Mouse (Mus musculus) heart, embryonic 16.5 days (tissue): Measurements from ENCODE around the gene Rtp4. TPM values are rescaled to one million over a fixed set of nuclear protein-coding genes. Genes with fewer than 3 reads are reported as not detected.
A peak's percentile ranks its signal among the peaks of the same experiment; 100 is the strongest.

Experiments
- ATAC-seq: fragments of 200-750 bp; cut with Nextera tagmentation; replicated peaks from 2 replicates; pipeline ENCODE4 v1.8.0; 2017; ENCODE audit warnings: moderate number of reproducible peaks; ENCODE audit not compliant: insufficient read depth, low FRiP score; ENCODE audit errors: extremely low read depth
- H3K27ac ChIP-seq: fragments of 300-500 bp; sonication (generic); 2 replicates; pipeline ENCODE4 v1.5.1; 2014; ENCODE audit warnings: mild to moderate bottlenecking, low read length, control low read depth, moderate library complexity
- H3K27me3 ChIP-seq: fragments of 300-500 bp; sonication (generic); 2 replicates; pipeline ENCODE4 v1.6.1; 2014; ENCODE audit warnings: low read length, mixed read lengths; ENCODE audit not compliant: control insufficient read depth, insufficient read depth
- H3K36me3 ChIP-seq: fragments of 300-500 bp; sonication (generic); 2 replicates; pipeline ENCODE4 v1.6.1; 2014; ENCODE audit not compliant: control insufficient read depth, insufficient read depth
- H3K4me1 ChIP-seq: fragments of 300-500 bp; sonication (generic); 2 replicates; pipeline ENCODE4 v1.6.1; 2014; ENCODE audit warnings: low read length, mixed read lengths; ENCODE audit not compliant: control insufficient read depth, insufficient read depth
- H3K4me2 ChIP-seq: fragments of 300-500 bp; sonication (generic); 2 replicates; pipeline ENCODE4 v1.6.1; 2014; ENCODE audit warnings: low read depth, mild to moderate bottlenecking, control low read depth, low read length
- H3K4me3 ChIP-seq: fragments of 300-500 bp; sonication (generic); 2 replicates; pipeline ENCODE4 v1.5.1; 2014; ENCODE audit warnings: mild to moderate bottlenecking, control low read depth, low read length
- H3K9ac ChIP-seq: fragments of 300-500 bp; sonication (generic); 2 replicates; pipeline ENCODE4 v1.6.1; 2014; ENCODE audit warnings: low read length, control low read depth
- H3K9me3 ChIP-seq: fragments of 300-500 bp; sonication (generic); replicated peaks from 2 replicates; pipeline ENCODE4 v1.6.1; 2016; ENCODE audit warnings: low read length; ENCODE audit not compliant: control insufficient read depth
- WGBS: fragments of 180-500 bp; shearing (Covaris S2); extraction: QIAGEN DNeasy Blood & Tissue Kit; methylation state at CpG from one replicate; pipeline ENCODE4 v1.1.7; 2014; 5-methylcytosine and 5-hydroxymethylcytosine counted together
- polyA plus RNA-seq: library from polyadenylated mRNA; unstranded; fragments of >200 nt; fragmentation: Nextera tagmentation; extraction: Ambion mirVana; gene quantifications from 2 replicates; pipeline ENCODE4 v1.2.1, GENCODE M21; 2015

Gene Rtp4
- polyA plus RNA-seq, 1 experiment from 2014 or later: 11.4 TPM

DNA sequence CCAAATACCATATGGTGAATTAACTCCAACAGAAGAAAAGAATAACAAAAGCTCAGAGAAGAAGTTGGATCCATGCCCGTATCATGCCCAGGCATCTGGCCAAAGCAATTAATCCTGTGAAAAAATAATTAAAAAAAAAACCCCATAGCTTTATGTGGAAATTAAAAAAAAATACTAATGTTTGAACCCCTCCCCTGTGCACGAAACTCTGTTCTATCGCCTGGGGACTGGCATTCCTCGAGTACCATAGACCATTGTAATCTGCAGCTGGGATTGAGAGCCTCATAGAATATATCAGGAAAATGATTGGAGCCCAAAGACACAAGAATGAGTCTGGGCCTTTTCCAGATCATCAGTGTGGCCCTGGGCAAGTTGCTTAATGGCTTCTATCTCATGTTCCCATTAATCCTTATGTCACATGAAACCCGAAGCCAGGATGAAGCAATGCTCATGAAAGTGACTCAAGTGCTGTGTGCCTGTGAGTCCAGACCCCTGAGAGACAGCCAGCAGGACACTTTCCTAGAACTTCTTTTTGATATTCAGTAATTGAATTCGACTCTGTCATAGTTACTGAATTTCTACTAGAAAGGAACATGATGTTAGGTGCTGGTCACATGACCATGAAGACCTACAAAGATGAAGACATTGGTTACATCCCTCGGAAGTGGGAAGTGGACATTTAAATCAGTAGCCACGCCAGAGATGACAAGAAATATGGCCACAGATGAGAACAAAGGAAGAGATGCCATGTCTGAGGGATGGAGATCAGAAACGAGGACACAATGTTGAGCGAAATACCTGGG is 1.3 kb upstream of the Rtp4 start:
- H3K4me1 ChIP-seq: peaks cover 50% of the 10 kb centered on the region

DNA sequence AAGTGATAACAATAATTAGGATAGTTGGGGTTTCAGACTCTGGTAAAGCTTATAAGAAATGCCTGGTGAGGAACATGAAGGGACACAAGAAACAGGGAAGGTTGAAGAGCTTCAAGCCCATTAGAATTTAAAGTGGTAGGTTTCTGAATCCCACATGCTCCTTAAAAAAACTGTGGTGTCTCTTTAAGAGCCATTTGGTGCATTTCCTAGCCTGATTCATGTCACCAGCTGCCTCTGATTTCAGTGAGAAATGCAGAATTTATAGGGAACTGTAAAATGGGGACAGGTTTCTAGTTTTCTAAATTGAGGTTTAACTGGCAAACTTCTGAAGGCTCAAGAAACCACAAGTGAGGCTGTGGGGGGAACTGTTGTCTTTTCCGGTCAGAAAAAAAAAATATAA is 320 bp upstream of the Rtp4 start:
- no peaks in the 10 kb centered on the region; the same call in 1 of the 2 replicates for H3K27me3 ChIP-seq
- peak overlapping the region; percentile 87 for H3K27ac ChIP-seq
- H3K4me2 ChIP-seq: peak overlapping the region; percentile 72
- H3K9ac ChIP-seq: peak overlapping the region; percentile 78
- H3K4me3 ChIP-seq: peak overlapping the region; percentile 60
- ATAC-seq: no peak
- WGBS: 8% methylated on average over 1 of the region's 1 CpGs
- no peaks in the 10 kb centered on the region for H3K36me3 ChIP-seq
- H3K9me3 ChIP-seq: no peaks in the 10 kb centered on the region
- H3K4me1 ChIP-seq: peaks cover 50% of the 10 kb centered on the region

More for the DNA sequence above, 1.3 kb upstream of the Rtp4 start:
- peak overlapping the region; percentile 51 for H3K27ac ChIP-seq
- peak overlapping the region; percentile 72 for H3K4me2 ChIP-seq
- H3K27me3 ChIP-seq: no peaks in the 10 kb centered on the region; the same call in 1 of the 2 replicates
- ATAC-seq: no peak
- H3K36me3 ChIP-seq: no peaks in the 10 kb centered on the region
- H3K9ac ChIP-seq: peak overlapping the region; percentile 1; the same call in 1 of the 2 replicates
- WGBS: 59% methylated on average over 10 of the region's 10 CpGs
- peak overlapping the region; percentile 60; the same call in 1 of the 2 replicates for H3K4me3 ChIP-seq
- H3K9me3 ChIP-seq: no peaks in the 10 kb centered on the region

DNA sequence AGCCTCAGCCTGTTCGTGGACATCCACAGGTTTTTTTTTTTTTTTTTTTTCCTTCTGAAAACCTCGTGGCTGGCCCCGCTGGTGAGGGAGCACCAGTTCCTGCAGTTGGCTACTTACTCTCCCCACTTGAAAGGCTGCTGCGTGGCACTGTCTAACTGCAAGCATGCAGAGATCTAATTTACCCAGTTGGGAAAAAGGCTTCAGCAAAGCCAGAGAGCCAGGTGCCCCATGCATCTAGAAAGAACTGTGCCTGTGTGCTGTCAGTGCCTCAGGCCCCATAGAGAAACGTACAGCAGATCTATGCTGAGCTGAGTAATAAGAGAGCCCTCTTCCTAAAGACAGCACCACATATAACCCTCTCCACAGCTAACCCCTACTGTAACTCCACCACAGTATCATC is 1.0 kb downstream of the Rtp4 start:
- Histone ChIP-seq H3K27me3 (no peaks in the 10 kb centered on the region; the same call in 1 of the 2 replicates), H3K4me3 (peak overlapping the region; percentile 60; the same call in 1 of the 2 replicates), H3K4me2 (peak overlapping the region; percentile 72), H3K9me3 (peaks cover 8% of the 10 kb centered on the region), H3K27ac (peak overlapping the region; percentile 87), H3K36me3 (no peaks in the 10 kb centered on the region), H3K9ac (peak overlapping the region; percentile 78), H3K4me1 (peaks cover 40% of the 10 kb centered on the region)
- no peak for ATAC-seq
- WGBS: 29% methylated on average over 5 of the region's 5 CpGs

DNA sequence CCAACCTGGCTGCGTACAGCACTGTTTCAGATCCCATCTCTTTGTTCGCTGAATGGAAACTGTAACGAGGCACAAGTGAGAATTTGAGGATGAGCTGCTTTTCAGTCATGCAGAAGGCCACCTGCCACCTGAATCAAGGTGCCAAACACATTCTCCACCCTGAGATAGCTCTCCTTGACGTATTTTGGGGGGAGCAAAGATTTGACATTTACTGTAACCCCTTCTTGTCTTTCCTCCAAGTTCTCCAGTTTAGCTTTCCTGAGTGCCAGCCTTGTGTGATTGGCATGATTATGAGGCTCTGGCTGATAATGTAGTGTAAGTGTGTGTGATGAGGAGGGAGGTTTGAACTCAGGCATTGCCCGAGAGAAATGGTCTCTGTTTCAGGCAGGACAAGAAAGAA is 2.0 kb downstream of the Rtp4 start:
- H3K36me3 ChIP-seq: no peaks in the 10 kb centered on the region
- WGBS: 85% methylated on average over 5 of the region's 5 CpGs
- H3K4me3 ChIP-seq: no peak overlapping the region
- H3K9ac ChIP-seq: no peak overlapping the region
- peaks cover 35% of the 10 kb centered on the region for H3K4me1 ChIP-seq
- no peak overlapping the region for H3K27ac ChIP-seq
- no peak overlapping the region for H3K4me2 ChIP-seq
- no peak for ATAC-seq
- H3K9me3 ChIP-seq: peaks cover 8% of the 10 kb centered on the region
- no peaks in the 10 kb centered on the region; the same call in 1 of the 2 replicates for H3K27me3 ChIP-seq

DNA sequence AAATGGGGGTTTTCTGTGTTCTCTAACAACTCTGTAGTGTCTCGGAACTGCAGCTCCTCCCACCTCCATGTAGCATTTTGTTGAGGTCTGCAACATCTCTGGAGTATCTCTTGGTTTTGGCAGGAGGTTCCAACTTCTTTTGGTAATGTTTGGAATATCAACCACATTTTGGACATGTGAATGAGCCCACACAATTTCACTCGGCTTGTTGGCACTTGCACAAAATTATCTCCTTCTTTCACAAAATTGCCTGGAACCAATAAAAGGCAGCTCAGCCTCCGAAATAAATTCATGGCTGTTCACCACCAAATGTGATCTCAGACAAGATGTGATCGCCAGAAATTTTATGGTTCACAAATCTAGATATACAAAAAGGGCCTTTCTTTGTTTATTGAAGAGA is 9.1 kb downstream of the Rtp4 start:
- WGBS: 69% methylated on average over 4 of the region's 4 CpGs
- H3K4me3 ChIP-seq: no peak overlapping the region
- no peak overlapping the region for H3K27ac ChIP-seq
- H3K27me3 ChIP-seq: no peaks in the 10 kb centered on the region
- peaks cover 8% of the 10 kb centered on the region for H3K9me3 ChIP-seq
- H3K4me1 ChIP-seq: no peaks in the 10 kb centered on the region
- no peak for ATAC-seq
- H3K9ac ChIP-seq: no peak overlapping the region
- no peaks in the 10 kb centered on the region for H3K36me3 ChIP-seq
- no peak overlapping the region for H3K4me2 ChIP-seq

DNA sequence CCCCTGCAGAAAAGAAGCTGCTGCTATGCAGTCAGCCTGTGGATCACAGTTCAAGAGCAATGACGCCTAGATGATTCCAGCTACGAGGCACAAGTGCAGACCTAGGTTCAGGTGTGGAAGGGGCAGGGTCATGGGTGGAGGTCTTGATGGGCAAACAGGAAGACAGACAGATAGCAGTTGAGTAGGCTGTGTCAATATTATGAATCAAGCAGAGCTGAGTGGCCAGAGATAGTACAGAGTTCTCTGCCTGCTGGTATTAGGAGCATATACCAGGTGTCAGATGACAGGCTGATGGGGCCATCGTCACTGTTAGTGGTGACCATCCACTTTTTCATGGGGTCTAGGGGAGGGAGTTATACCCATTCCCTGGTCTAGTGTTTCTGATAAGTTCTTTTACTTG is 13.6 kb downstream of the Rtp4 start:
- no peak overlapping the region for H3K4me3 ChIP-seq
- H3K4me1 ChIP-seq: no peaks in the 10 kb centered on the region
- no peak overlapping the region for H3K27ac ChIP-seq
- H3K27me3 ChIP-seq: no peaks in the 10 kb centered on the region
- ATAC-seq: no peak
- no peak overlapping the region for H3K4me2 ChIP-seq
- WGBS: 70% methylated on average over 3 of the region's 3 CpGs
- no peaks in the 10 kb centered on the region for H3K9me3 ChIP-seq
- no peak overlapping the region for H3K9ac ChIP-seq
- no peaks in the 10 kb centered on the region for H3K36me3 ChIP-seq

DNA sequence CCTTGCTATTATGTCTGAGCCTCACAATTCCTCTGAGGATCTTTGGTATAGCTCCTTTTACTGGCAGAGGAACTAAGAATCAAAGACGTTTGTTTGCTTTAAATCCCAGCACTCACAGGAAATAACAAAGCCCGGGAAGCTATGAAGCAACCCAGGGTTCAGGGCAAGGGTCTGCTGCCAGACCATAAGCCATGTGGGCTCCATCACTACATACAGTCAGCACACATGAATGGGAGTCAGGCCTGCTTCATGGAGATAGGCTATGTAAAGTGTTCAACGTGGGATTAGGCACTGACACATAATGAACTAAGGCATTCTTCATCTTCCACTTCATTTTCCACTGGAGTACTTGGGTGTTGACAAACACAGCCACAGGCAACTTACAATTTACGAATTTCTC is 21.0 kb downstream of the Rtp4 start:
- no peak for ATAC-seq
- Histone ChIP-seq H3K27me3 (no peaks in the 10 kb centered on the region), H3K36me3 (no peaks in the 10 kb centered on the region), H3K9me3 (no peaks in the 10 kb centered on the region), H3K4me1 (no peaks in the 10 kb centered on the region), H3K9ac (no peak overlapping the region), H3K27ac (no peak overlapping the region), H3K4me2 (no peak overlapping the region), H3K4me3 (no peak overlapping the region)
- 57% methylated on average over 4 of the region's 4 CpGs for WGBS

DNA sequence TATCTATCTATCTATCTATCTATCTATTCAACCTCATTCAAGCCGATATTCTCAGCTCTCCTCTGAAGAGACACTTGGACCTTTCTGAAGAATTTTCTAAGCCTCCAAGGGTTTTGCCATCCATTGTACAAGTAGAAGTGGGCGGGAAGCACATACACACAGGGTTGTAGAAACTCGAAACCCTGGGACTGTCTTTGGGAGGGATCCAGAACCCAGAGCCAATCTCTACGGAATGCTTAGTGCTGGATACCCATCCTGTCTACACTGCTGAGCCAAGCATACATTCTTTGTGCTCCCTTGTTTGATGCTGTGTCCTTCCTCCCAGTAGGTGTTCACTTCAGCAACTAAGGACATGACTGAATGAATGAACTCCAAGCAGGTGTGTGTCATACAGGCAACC is 22.8 kb downstream of the Rtp4 start:
- no peaks in the 10 kb centered on the region for H3K36me3 ChIP-seq
- WGBS: 68% methylated on average over 4 of the region's 4 CpGs
- no peak overlapping the region for H3K9ac ChIP-seq
- H3K9me3 ChIP-seq: no peaks in the 10 kb centered on the region
- no peaks in the 10 kb centered on the region for H3K27me3 ChIP-seq
- no peaks in the 10 kb centered on the region for H3K4me1 ChIP-seq
- no peak for ATAC-seq
- H3K4me2 ChIP-seq: no peak overlapping the region
- H3K4me3 ChIP-seq: no peak overlapping the region
- H3K27ac ChIP-seq: no peak overlapping the region

DNA sequence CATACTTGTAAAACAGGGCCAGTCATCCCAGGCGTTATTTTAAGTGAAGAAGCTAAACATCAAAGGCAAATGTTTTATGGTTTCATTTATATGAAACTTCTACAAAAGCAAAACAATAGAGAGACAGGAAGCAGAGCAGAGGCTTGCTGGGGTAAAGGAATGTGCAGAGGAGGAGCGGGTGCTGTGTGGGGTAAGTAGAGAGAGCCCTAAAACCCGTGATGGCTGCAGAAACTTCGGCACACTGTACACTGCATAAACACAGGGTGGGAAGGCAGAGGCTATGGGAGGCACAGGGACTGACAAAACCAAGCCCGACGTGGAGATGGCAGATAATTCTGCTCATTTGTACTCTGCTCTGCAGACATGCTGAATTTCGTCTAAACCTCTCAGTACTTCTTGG is 24.3 kb downstream of the Rtp4 start:
- Histone ChIP-seq H3K27ac (no peak overlapping the region), H3K36me3 (no peaks in the 10 kb centered on the region), H3K4me2 (no peak overlapping the region), H3K9me3 (no peaks in the 10 kb centered on the region), H3K4me1 (no peaks in the 10 kb centered on the region), H3K9ac (no peak overlapping the region), H3K4me3 (no peak overlapping the region), H3K27me3 (no peaks in the 10 kb centered on the region)
- ATAC-seq: no peak
- 64% methylated on average over 7 of the region's 7 CpGs for whole genome bisulfite sequencing
